23 mouse cellular contexts compared by ENCODE assay signal in the genomic region with DNA sequence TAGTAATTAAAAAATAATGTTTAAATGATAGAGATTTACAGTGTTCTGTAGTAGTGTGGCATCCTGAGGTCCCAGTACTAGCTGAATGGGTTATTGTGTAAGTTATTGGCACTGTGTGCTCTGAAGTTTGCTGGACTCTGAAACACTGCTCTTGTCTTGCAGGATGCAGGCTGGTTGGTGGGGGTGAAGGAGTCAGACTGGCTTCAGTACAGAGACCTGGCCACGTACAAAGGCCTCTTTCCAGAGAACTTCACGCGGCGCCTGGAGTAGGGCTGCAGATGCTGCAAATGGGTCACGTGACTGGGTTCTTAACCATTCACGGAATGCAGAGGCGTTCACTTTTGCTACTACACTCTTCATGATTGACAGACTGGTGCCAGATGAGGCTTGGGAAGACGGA.
DNase-seq lines count a peak whose midpoint lies in the region; ATAC-seq and TF ChIP-seq lines count a peak whose summit lies in the region.
"Had no signal": no experiment of that assay in that cellular context is flagged by ENCODE, and none has a peak within 500 bp of the region (broad histone marks: within the 10 kb centered on the region; RNA-seq: fewer than 3 reads in every experiment).

No protein-coding gene starts in this region.

- TF ChIP-seq CTCF in left cerebral cortex, adult 2 months (IDR thresholded peaks at IDR 0.05), result no peak

- no peak overlapping the region for H3K4me3 ChIP-seq in forebrain, embryonic 13.5 days
- H3K4me3 ChIP-seq in forebrain, embryonic 16.5 days (replicated peaks; ENCODE audit: low read length), result no peak overlapping the region
- H3K4me3 ChIP-seq in left cerebral cortex, adult 2 months, result no peak overlapping the region
- no peak overlapping the region for H3K4me3 ChIP-seq in neural tube, embryonic 13.5 days
- no peak overlapping the region for H3K4me3 ChIP-seq in stomach, embryonic 15.5 days (replicated peaks)
- H3K4me3 ChIP-seq: embryonic facial prominence, embryonic 15.5 days; heart, embryonic 15.5 days; intestine, embryonic 15.5 days; limb, embryonic 12.5 days; megakaryocyte, embryonic 14.5 days; neural tube, embryonic 12.5 days had no signal

- intact Hi-C loops in left cerebral cortex, adult 2 months (cut with DNase I), result no loop called here
- intact Hi-C loops in left cerebral cortex, postnatal 4 days (cut with DNase I), result no loop called here

- no peaks in the 10 kb centered on the region for H3K27me3 ChIP-seq in forebrain, embryonic 13.5 days
- H3K27me3 ChIP-seq in forebrain, embryonic 16.5 days (replicated peaks; ENCODE audit: control insufficient read depth, insufficient read depth, low read length), result no peaks in the 10 kb centered on the region
- no peaks in the 10 kb centered on the region for H3K27me3 ChIP-seq in neural tube, embryonic 13.5 days
- H3K27me3 ChIP-seq in stomach, embryonic 15.5 days (replicated peaks), result no peaks in the 10 kb centered on the region
- H3K27me3 ChIP-seq: embryonic facial prominence, embryonic 15.5 days; heart, embryonic 15.5 days; intestine, embryonic 15.5 days; limb, embryonic 12.5 days; megakaryocyte, embryonic 14.5 days; neural tube, embryonic 12.5 days had no signal

- no peaks in the 10 kb centered on the region for H3K9me3 ChIP-seq in forebrain, embryonic 13.5 days (replicated peaks)
- H3K9me3 ChIP-seq in forebrain, embryonic 16.5 days (ENCODE audit: control insufficient read depth, low read length), result no peaks in the 10 kb centered on the region
- no peaks in the 10 kb centered on the region for H3K9me3 ChIP-seq in neural tube, embryonic 13.5 days
- H3K9me3 ChIP-seq in stomach, embryonic 15.5 days, result no peaks in the 10 kb centered on the region
- H3K9me3 ChIP-seq: embryonic facial prominence, embryonic 15.5 days; heart, embryonic 15.5 days; intestine, embryonic 15.5 days; limb, embryonic 12.5 days; neural tube, embryonic 12.5 days had no signal

- no peak overlapping the region for H3K4me2 ChIP-seq in forebrain, embryonic 13.5 days
- no peak overlapping the region for H3K4me2 ChIP-seq in forebrain, embryonic 16.5 days (ENCODE audit: low read length)
- H3K4me2 ChIP-seq in neural tube, embryonic 13.5 days, result no peak overlapping the region
- no peak overlapping the region for H3K4me2 ChIP-seq in stomach, embryonic 15.5 days
- H3K4me2 ChIP-seq: embryonic facial prominence, embryonic 15.5 days; heart, embryonic 15.5 days; intestine, embryonic 15.5 days; limb, embryonic 12.5 days; lung, embryonic 14.5 days; neural tube, embryonic 12.5 days had no signal

- ATAC-seq in forebrain, embryonic 13.5 days, result 0 out of 2 replicates have a peak, but pooled peaks have one; percentile 19
- no peak for ATAC-seq in forebrain, embryonic 16.5 days
- ATAC-seq in neural tube, embryonic 13.5 days (ENCODE audit: low read depth), result peak; percentile 32; the same call in 1 of the 2 replicates
- ATAC-seq in stomach, embryonic 15.5 days (ENCODE audit: insufficient read depth, low FRiP score, low read depth), result 0 out of 2 replicates have a peak, but pooled peaks have one; percentile 43
- ATAC-seq: intestine, embryonic 15.5 days had no signal

- no peak for DNase-seq in left cerebral cortex, adult 2 months (ENCODE audit: extremely low spot score in 1 of 2, low spot score in 2 of 2)
- no peak for DNase-seq in left cerebral cortex, postnatal 4 days
- no peak for DNase-seq in neural tube, embryonic 10.5 days (ENCODE audit: extremely low spot score, low spot score)
- DNase-seq in retina, postnatal 1 day, result no peak
- DNase-seq: adrenal gland, postnatal 25 days; cerebellum, adult 8-10 months; cerebellum, postnatal 36 days; embryo, embryonic 11 days; heart, postnatal 4 days; kidney, adult 8-10 months; kidney, postnatal 10 days; lung, embryonic 14.5 days had no signal

- H3K4me1 ChIP-seq in forebrain, embryonic 13.5 days, result no peaks in the 10 kb centered on the region
- H3K4me1 ChIP-seq in forebrain, embryonic 16.5 days (replicated peaks; ENCODE audit: control insufficient read depth, insufficient read depth, low read length), result no peaks in the 10 kb centered on the region
- peaks cover 7% of the 10 kb centered on the region; the same call in 1 of the 2 replicates for H3K4me1 ChIP-seq in neural tube, embryonic 13.5 days (replicated peaks)
- H3K4me1 ChIP-seq in stomach, embryonic 15.5 days, result no peaks in the 10 kb centered on the region
- H3K4me1 ChIP-seq: embryonic facial prominence, embryonic 15.5 days; heart, embryonic 15.5 days; intestine, embryonic 15.5 days; limb, embryonic 12.5 days; neural tube, embryonic 12.5 days had no signal

- no peaks in the 10 kb centered on the region; the same call in 1 of the 2 replicates for H3K36me3 ChIP-seq in forebrain, embryonic 13.5 days (ENCODE audit: poor library complexity, severe bottlenecking)
- peaks cover 2% of the 10 kb centered on the region for H3K36me3 ChIP-seq in forebrain, embryonic 16.5 days (ENCODE audit: control insufficient read depth, insufficient read depth)
- peaks cover 17% of the 10 kb centered on the region for H3K36me3 ChIP-seq in neural tube, embryonic 13.5 days
- no peaks in the 10 kb centered on the region for H3K36me3 ChIP-seq in stomach, embryonic 15.5 days
- H3K36me3 ChIP-seq: embryonic facial prominence, embryonic 15.5 days; heart, embryonic 15.5 days; intestine, embryonic 15.5 days; limb, embryonic 12.5 days; neural tube, embryonic 12.5 days had no signal

- WGBS in forebrain, embryonic 13.5 days, result 87% methylated on average over 8 of the region's 8 CpGs
- 84% methylated on average over 8 of the region's 8 CpGs for WGBS in forebrain, embryonic 16.5 days
- WGBS in neural tube, embryonic 13.5 days, result 88% methylated on average over 8 of the region's 8 CpGs
- WGBS in stomach, embryonic 15.5 days, result 77% methylated on average over 8 of the region's 8 CpGs

- H3K27ac ChIP-seq in forebrain, embryonic 13.5 days, result no peak overlapping the region
- H3K27ac ChIP-seq in forebrain, embryonic 16.5 days (ENCODE audit: low read length), result no peak overlapping the region
- peak overlapping the region; percentile 47; the same call in 1 of the 2 replicates for H3K27ac ChIP-seq in left cerebral cortex, adult 2 months
- H3K27ac ChIP-seq in neural tube, embryonic 13.5 days (replicated peaks), result no peak overlapping the region
- H3K27ac ChIP-seq in stomach, embryonic 15.5 days, result no peak overlapping the region
- H3K27ac ChIP-seq: embryonic facial prominence, embryonic 15.5 days; heart, embryonic 15.5 days; intestine, embryonic 15.5 days; limb, embryonic 12.5 days; neural tube, embryonic 12.5 days had no signal

- H3K9ac ChIP-seq in forebrain, embryonic 13.5 days, result no peak overlapping the region
- H3K9ac ChIP-seq in forebrain, embryonic 16.5 days (replicated peaks; ENCODE audit: low read depth, low read length), result no peak overlapping the region
- no peak overlapping the region for H3K9ac ChIP-seq in neural tube, embryonic 13.5 days
- no peak overlapping the region for H3K9ac ChIP-seq in stomach, embryonic 15.5 days
- H3K9ac ChIP-seq: embryonic facial prominence, embryonic 15.5 days; heart, embryonic 15.5 days; intestine, embryonic 15.5 days; limb, embryonic 12.5 days; liver, embryonic 14.5 days; lung, embryonic 14.5 days; neural tube, embryonic 12.5 days had no signal
